Mouse (Mus musculus) T-helper 17 cell (primary cell): Measurements from ENCODE around the gene Acacb.

Experiments
- in situ Hi-C, 2 experiments: fragments of 300-600 bp; cut with MboI, MseI; formaldehyde crosslinking; loops; 1 replicate in 1 of 2; 2 replicates in 1 of 2; pipeline ENCODE4 v1.15.1; 2025; ENCODE audit warnings: high pct_unique_total_duplicates in 2 of 2

The Acacb gene

GRCm38 (mm10) chr5:114173877-114174581 lies 27.7 kb downstream of the Acacb start:
- in situ Hi-C loops, result loop anchor here in 1 of 2 experiments (10.0 kb wide), 1 partner anchor 1069 kb away; no protein-coding TSS in a partner anchor

GRCm38 (mm10) chr5:114174639-114175038 lies 28.3 kb downstream of the Acacb start:
- in situ Hi-C loops, result loop anchor here in 1 of 2 experiments (10.0 kb wide), 1 partner anchor 1070 kb away; no protein-coding TSS in a partner anchor

DNA sequence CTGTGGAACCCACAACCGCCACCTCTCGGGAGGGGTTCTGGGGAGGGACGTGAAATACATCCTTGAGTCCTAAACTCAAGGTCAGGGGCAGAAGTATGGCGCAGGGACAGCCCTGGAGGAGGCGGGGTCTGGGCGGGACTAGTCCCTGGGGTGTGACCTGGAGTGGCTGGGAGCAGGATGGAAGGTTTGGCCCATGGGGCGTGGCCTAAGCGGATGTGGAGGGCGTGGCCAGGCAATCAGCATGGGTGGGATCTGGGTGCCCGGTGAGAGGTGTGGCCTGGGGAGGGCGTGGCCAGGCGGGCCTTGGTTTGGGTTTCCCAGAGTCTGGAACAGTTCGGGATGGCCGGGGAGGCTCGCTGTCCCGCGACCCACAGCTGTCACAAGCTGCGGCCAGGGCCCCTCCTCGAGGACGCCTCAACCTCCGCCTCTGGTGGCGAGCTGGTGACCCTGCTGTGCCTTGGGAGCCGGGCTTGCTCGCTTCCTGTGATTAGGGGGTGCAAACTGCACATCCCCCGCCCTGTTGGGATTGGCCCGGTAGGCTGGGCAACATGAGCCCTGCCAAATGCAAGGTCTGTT lies 29.3 kb downstream of the Acacb start:
- in situ Hi-C loops, result loop anchor here in 1 of 2 experiments (10.0 kb wide), 1 partner anchor 1071 kb away; no protein-coding TSS in a partner anchor

- in situ Hi-C loops, result loop anchor here in 1 of 2 experiments (10.0 kb wide), 1 partner anchor 1072 kb away; no protein-coding TSS in a partner anchor
Measured at GRCm38 (mm10) chr5:114176548-114177400, 30.4 kb downstream of the Acacb start.

DNA sequence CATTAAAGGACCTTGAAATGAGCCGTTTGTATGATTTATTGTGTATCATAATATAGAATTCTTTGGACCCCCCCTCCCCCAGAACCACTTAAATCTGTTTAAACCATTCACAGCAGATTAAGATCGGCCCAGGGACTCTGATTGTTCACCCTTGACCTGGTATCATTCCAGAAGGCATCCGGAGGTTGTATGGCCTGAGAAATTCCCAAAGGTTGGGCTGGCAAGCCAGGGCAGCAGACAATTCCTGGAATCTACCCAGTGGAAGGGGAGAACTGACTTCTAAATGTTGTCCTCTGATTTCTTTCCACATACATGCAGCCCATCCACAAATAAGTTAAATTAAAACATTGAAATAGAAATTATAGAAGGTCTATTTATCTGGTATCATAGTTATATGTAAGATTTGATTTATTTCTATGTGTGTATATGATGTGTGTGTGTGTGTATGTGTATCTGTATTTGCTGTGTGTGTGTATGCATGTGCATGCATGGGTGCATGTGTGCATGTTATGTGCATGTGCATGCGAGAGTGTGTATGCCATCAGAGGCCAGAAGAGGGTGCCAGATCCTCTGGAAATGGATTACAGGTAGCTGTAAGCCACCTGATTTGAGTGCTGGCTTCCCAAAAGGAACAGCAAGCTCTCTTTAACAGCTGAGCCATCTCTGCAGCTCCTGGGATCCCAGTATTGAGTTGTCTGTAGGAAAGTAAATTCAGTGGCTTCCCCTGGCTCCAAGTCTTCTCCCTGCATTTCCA lies 31.8 kb downstream of the Acacb start:
- in situ Hi-C loops, result loop anchor here in 1 of 2 experiments (10.0 kb wide), 1 partner anchor 1073 kb away; no protein-coding TSS in a partner anchor

- in situ Hi-C loops, result loop anchor here in 1 of 2 experiments (10.0 kb wide), 1 partner anchor 1075 kb away; no protein-coding TSS in a partner anchor
Measured at GRCm38 (mm10) chr5:114179541-114179940, 33.2 kb downstream of the Acacb start.

GRCm38 (mm10) chr5:114183493-114183892 lies 37.2 kb downstream of the Acacb start:
- in situ Hi-C loops, result no loop called here

GRCm38 (mm10) chr5:114187108-114187507 lies 40.8 kb downstream of the Acacb start:
- in situ Hi-C loops, result no loop called here

DNA sequence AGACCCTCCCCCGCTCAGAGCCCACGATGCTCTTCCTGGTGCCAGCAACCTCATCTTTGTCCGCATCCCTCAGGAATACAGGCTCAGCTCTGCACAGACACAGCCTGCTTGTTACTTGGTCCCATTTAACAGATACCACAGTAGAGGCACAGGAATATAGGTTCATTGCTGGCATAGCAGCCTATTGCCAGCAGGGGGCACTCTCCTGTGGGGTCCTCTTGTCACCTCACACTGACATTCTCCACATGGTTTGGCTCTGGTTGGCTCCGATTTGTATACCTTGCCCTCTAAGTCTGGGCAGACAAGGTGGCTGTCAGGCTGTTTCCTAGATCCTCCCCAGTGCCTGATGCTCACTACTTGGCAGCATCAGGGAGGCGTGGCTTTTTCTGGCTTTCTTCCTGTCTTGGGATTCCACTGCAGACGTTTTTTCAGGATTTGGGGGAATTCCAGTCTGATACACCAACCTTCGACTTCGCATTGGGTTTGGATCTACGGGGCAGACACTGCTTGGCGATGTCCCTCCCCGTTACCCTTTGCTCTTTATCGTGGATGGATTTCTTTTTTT lies 42.6 kb downstream of the Acacb start:
- in situ Hi-C loops, result no loop called here

DNA sequence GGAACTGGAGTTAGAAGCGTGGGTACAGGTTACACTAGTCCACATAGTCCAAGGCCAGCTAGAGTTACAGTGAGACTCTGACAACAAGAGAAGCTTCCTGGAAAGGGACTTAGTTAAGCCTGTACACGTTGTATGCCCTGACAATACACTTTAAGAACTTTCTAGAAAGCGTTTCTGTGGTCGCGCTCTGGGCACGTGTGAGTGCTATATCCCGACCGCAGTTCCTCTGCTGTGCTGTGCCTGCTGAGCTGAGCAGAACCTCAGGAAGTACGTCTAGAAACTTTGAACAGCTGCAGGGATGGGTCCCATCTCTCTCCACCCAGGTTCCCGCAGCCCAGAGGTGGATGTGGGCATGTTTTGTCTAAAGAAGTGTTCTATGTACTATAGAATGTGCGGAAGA lies 47.8 kb downstream of the Acacb start:
- in situ Hi-C loops, result no loop called here

DNA sequence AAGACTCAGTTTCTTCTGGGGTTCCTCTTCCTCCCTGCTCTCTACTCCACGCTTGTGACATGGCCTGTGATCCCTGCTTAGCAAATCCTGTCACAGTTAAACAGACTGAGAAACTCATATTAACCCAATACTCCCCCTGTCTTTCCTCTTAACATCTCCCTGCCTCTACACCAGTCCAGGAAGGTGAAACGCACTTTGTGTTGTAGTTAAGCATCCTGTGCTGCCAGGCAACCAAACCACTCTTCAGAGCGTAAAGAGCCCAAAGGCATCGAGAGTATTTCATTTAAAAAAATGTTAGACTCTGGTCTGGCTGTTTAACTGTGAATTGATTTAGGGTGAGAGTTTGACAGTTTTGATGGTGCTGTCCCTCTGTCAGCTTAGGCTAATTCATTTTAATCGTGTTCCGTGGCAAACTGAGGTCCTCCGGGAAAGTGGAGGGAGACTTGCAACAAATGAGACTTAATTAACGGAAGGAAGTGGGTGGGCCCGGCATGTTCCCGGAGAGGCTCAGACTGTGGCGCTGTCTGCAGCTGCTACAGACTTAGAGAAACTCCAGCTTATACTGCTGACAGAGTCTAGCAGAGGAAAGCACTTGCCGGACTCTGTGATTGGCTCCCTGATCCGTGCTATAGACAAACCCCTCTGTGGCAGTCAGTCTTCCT lies 52.9 kb downstream of the Acacb start:
- in situ Hi-C loops, result no loop called here

GRCm38 (mm10) chr5:114206158-114206557 lies 59.8 kb downstream of the Acacb start:
- in situ Hi-C loops, result no loop called here

DNA sequence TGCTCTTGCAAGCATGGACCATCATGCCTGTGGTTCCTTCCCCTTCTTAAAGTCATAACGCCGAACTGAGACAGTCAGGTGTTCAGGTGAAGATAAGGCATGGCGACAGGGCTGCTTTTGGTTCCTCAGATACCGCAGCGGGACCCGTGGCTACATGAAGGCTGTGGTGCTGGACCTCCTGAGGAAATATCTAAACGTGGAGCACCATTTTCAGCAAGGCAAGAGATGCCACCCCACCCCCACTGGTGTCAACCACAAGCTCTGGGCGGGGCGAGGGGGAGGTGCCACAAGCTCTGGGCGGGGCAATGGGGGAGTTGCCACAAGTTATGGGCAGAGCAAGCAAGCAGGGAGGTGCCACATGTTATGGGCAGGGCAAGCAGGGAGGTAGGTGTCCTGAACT lies 66.8 kb downstream of the Acacb start:
- in situ Hi-C loops, result no loop called here

GRCm38 (mm10) chr5:114218771-114219170 lies 72.4 kb downstream of the Acacb start:
- in situ Hi-C loops, result no loop called here

DNA sequence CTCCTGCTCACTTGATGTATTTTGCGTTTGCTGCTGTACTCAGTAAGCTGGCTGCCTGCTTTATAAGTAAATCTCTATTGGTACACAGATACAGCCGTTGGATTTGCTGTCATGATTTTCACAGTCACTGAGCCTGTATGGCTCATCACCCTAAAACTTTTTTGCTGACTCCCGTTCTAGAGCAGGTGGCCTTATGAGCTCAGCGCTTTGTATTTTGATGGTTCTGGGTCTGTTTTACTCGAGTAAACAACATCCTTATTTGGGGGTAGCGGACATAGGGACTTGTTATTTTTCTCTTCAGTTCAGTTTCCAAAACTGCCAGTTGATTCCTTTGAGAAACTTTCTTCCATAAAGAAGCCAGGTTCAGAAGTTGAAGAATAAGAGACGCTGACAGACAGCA lies 79.7 kb downstream of the Acacb start:
- in situ Hi-C loops, result no loop called here

- in situ Hi-C loops, result no loop called here
Measured at GRCm38 (mm10) chr5:114228901-114229300, 82.6 kb downstream of the Acacb start.

GRCm38 (mm10) chr5:114238924-114239323 lies 92.6 kb downstream of the Acacb start:
- in situ Hi-C loops, result no loop called here

GRCm38 (mm10) chr5:114239737-114240136 lies 93.4 kb downstream of the Acacb start:
- in situ Hi-C loops, result no loop called here

DNA sequence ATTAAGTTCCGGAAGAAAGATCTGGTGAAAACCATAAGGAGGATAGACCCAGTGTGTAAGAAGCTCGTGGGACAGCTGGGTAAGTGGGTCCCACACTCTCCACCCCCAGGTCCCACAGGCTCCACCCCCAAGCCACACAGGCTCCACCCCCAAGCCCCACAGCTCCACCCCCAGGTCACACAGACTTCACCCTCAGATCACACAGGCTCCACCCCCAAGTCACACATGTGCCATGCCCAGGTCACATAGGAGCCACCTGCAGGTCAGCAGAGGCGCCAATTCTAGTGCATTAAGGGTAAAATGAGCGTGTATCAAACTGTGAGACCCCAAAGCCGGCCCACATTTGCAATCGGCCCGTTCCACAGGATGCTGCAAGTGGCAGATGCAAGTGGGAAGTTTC lies 100.1 kb downstream of the Acacb start:
- in situ Hi-C loops, result loop anchor here (5.0 kb wide), 1 partner anchor 61 kb away; no protein-coding TSS in a partner anchor

GRCm38 (mm10) chr5:114248174-114248589 lies 101.8 kb downstream of the Acacb start:
- in situ Hi-C loops, result loop anchor here (5.0 kb wide), 1 partner anchor 59 kb away; no protein-coding TSS in a partner anchor
